Mouse (Mus musculus) kidney, embryonic 15.5 days (tissue): ENCODE measurements around the gene Gm14569. TPM values are rescaled to one million over a fixed set of nuclear protein-coding genes. Genes with fewer than 3 reads are reported as not detected.

Source experiments
- ATAC-seq: fragments of 200-750 bp; cut with Nextera tagmentation; replicated peaks from 2 replicates; pipeline ENCODE4 v1.8.0; 2017; ENCODE audit warnings: moderate TSS enrichment; ENCODE audit not compliant: low FRiP score
- H3K27ac ChIP-seq: fragments of 300-500 bp; sonication (generic); 2 replicates; pipeline ENCODE4 v1.5.1; 2015; ENCODE audit warnings: mild to moderate bottlenecking, inconsistent platforms
- H3K27me3 ChIP-seq: fragments of 300-500 bp; sonication (generic); 2 replicates; pipeline ENCODE4 v1.6.1; 2015; ENCODE audit warnings: inconsistent platforms
- H3K36me3 ChIP-seq: fragments of 300-500 bp; sonication (generic); 2 replicates; pipeline ENCODE4 v1.6.1; 2015; ENCODE audit warnings: inconsistent platforms
- H3K4me1 ChIP-seq: fragments of 300-500 bp; sonication (generic); 2 replicates; pipeline ENCODE4 v1.6.1; 2015; ENCODE audit warnings: inconsistent platforms
- H3K4me2 ChIP-seq: fragments of 300-500 bp; sonication (generic); 2 replicates; pipeline ENCODE4 v1.6.1; 2015; ENCODE audit warnings: moderate library complexity, mild to moderate bottlenecking, inconsistent platforms
- H3K4me3 ChIP-seq: fragments of 300-500 bp; sonication (generic); replicated peaks from 2 replicates; pipeline ENCODE4 v1.5.1; 2015; ENCODE audit warnings: mild to moderate bottlenecking, inconsistent platforms
- H3K9ac ChIP-seq: fragments of 300-500 bp; sonication (generic); 2 replicates; pipeline ENCODE4 v1.6.1; 2015; ENCODE audit warnings: mild to moderate bottlenecking, inconsistent platforms
- H3K9me3 ChIP-seq: fragments of 300-500 bp; sonication (generic); replicated peaks from 2 replicates; pipeline ENCODE4 v1.6.1; 2016; ENCODE audit warnings: inconsistent platforms
- WGBS: fragments of 180-500 bp; shearing (Covaris S2); methylation state at CpG from one replicate; pipeline ENCODE4 v1.1.7; 2015; ENCODE audit warnings: mixed read lengths; 5-methylcytosine and 5-hydroxymethylcytosine counted together
- microRNA-seq: library from miRNA; unstranded; fragments of <30 nt; microRNA quantifications from one replicate; pipeline ENCODE4, GENCODE M21; 2016
- polyA plus RNA-seq: library from polyadenylated mRNA; unstranded; fragments of >200 nt; fragmentation: Nextera tagmentation; extraction: Ambion mirVana; gene quantifications from 2 replicates; pipeline ENCODE4 v1.2.1, GENCODE M21; 2015

Gm14569 gene
- polyA plus RNA-seq, 1 experiment from 2014 or later: not detected

- H3K27ac ChIP-seq: no peak overlapping the region
- no peaks in the 10 kb centered on the region for H3K9me3 ChIP-seq
- H3K4me3 ChIP-seq: no peak overlapping the region
- no peak overlapping the region for H3K9ac ChIP-seq
- no peaks in the 10 kb centered on the region for H3K36me3 ChIP-seq
- no peak for ATAC-seq
- H3K27me3 ChIP-seq: no peaks in the 10 kb centered on the region
- H3K4me1 ChIP-seq: no peaks in the 10 kb centered on the region
- 94% methylated on average over 1 of the region's 1 CpGs for WGBS
- no peak overlapping the region for H3K4me2 ChIP-seq
These were observed 53.7 kb downstream of the Gm14569 start for GRCm38 (mm10) chrX:36437932-36438331.

- no peak overlapping the region for H3K9ac ChIP-seq
- H3K9me3 ChIP-seq: no peaks in the 10 kb centered on the region
- H3K27me3 ChIP-seq: no peaks in the 10 kb centered on the region; the same call in 1 of the 2 replicates
- H3K4me3 ChIP-seq: no peak overlapping the region
- no peaks in the 10 kb centered on the region for H3K36me3 ChIP-seq
- H3K4me1 ChIP-seq: no peaks in the 10 kb centered on the region
- no peak overlapping the region for H3K27ac ChIP-seq
- no peak for ATAC-seq
- 50% methylated on average over 6 of the region's 6 CpGs for WGBS
- H3K4me2 ChIP-seq: no peak overlapping the region
These were observed 56.6 kb downstream of the Gm14569 start for GRCm38 (mm10) chrX:36434993-36435392.

- H3K36me3 ChIP-seq: no peaks in the 10 kb centered on the region
- H3K9ac ChIP-seq: no peak overlapping the region
- no peak overlapping the region for H3K4me3 ChIP-seq
- no peak for ATAC-seq
- 85% methylated on average over 3 of the region's 3 CpGs for WGBS
- no peaks in the 10 kb centered on the region for H3K9me3 ChIP-seq
- H3K4me2 ChIP-seq: no peak overlapping the region
- no peak overlapping the region for H3K27ac ChIP-seq
- H3K4me1 ChIP-seq: no peaks in the 10 kb centered on the region
- H3K27me3 ChIP-seq: no peaks in the 10 kb centered on the region
These were observed 72.5 kb downstream of the Gm14569 start for GRCm38 (mm10) chrX:36419153-36419552.

- H3K27ac ChIP-seq: no peak overlapping the region
These were observed 89.3 kb downstream of the Gm14569 start for GRCm38 (mm10) chrX:36402316-36402715.

GRCm38 (mm10) chrX:36400980-36401379, 90.7 kb downstream of the Gm14569 start, which contains the start of gene Gm6268:
Gene Gm6268 (plus strand): TSS chrX:36401280.
- Histone ChIP-seq H3K27me3 (no peaks in the 10 kb centered on the region), H3K9ac (no peak within 1 kb of the TSS), H3K27ac (no peak within 1 kb of the TSS), H3K4me3 (no peak within 1 kb of the TSS), H3K9me3 (no peaks in the 10 kb centered on the region), H3K36me3 (no peaks in the 10 kb centered on the region), H3K4me1 (no peaks in the 10 kb centered on the region), H3K4me2 (no peak within 1 kb of the TSS)
- WGBS: 90% methylated on average over 13 of the region's 13 CpGs
- ATAC-seq: no peak

More at GRCm38 (mm10) chrX:36402316-36402715, 89.3 kb downstream of the Gm14569 start:
- no peaks in the 10 kb centered on the region for H3K36me3 ChIP-seq
- no peaks in the 10 kb centered on the region for H3K27me3 ChIP-seq
- no peak overlapping the region for H3K9ac ChIP-seq
- H3K4me3 ChIP-seq: no peak overlapping the region
- no peaks in the 10 kb centered on the region for H3K4me1 ChIP-seq
- no peaks in the 10 kb centered on the region for H3K9me3 ChIP-seq
- no peak overlapping the region for H3K4me2 ChIP-seq
- no peak for ATAC-seq
- WGBS: 64% methylated on average over 6 of the region's 6 CpGs

- Histone ChIP-seq H3K9me3 (no peaks in the 10 kb centered on the region), H3K36me3 (no peaks in the 10 kb centered on the region), H3K27me3 (no peaks in the 10 kb centered on the region), H3K4me3 (no peak overlapping the region), H3K27ac (no peak overlapping the region), H3K4me2 (no peak overlapping the region), H3K9ac (no peak overlapping the region), H3K4me1 (no peaks in the 10 kb centered on the region)
- 54% methylated on average over 6 of the region's 6 CpGs for WGBS
- no peak for ATAC-seq
These were observed 98.4 kb downstream of the Gm14569 start for GRCm38 (mm10) chrX:36393279-36393678.

GRCm38 (mm10) chrX:36392672-36393071, 99.0 kb downstream of the Gm14569 start:
- ATAC-seq: no peak
- Histone ChIP-seq H3K9me3 (no peaks in the 10 kb centered on the region), H3K4me1 (no peaks in the 10 kb centered on the region), H3K36me3 (no peaks in the 10 kb centered on the region), H3K4me3 (no peak overlapping the region), H3K27ac (no peak overlapping the region), H3K27me3 (no peaks in the 10 kb centered on the region), H3K9ac (no peak overlapping the region), H3K4me2 (no peak overlapping the region)
- 83% methylated on average over 6 of the region's 6 CpGs for WGBS

GRCm38 (mm10) chrX:36390503-36390902, 101.1 kb downstream of the Gm14569 start:
- no peaks in the 10 kb centered on the region for H3K4me1 ChIP-seq
- H3K36me3 ChIP-seq: no peaks in the 10 kb centered on the region
- no peak overlapping the region for H3K4me2 ChIP-seq
- no peaks in the 10 kb centered on the region for H3K27me3 ChIP-seq
- H3K9ac ChIP-seq: no peak overlapping the region
- WGBS: 48% methylated on average over 2 of the region's 2 CpGs
- no peaks in the 10 kb centered on the region for H3K9me3 ChIP-seq
- no peak overlapping the region for H3K4me3 ChIP-seq
- no peak for ATAC-seq
- H3K27ac ChIP-seq: no peak overlapping the region

GRCm38 (mm10) chrX:36389971-36390370, 101.7 kb downstream of the Gm14569 start:
- ATAC-seq: no peak
- Histone ChIP-seq H3K36me3 (no peaks in the 10 kb centered on the region), H3K4me3 (no peak overlapping the region), H3K9me3 (no peaks in the 10 kb centered on the region), H3K27ac (no peak overlapping the region), H3K9ac (no peak overlapping the region), H3K4me2 (no peak overlapping the region), H3K4me1 (no peaks in the 10 kb centered on the region), H3K27me3 (no peaks in the 10 kb centered on the region)
- WGBS: 62% methylated on average over 3 of the region's 3 CpGs

- Histone ChIP-seq H3K27me3 (no peaks in the 10 kb centered on the region), H3K9me3 (no peaks in the 10 kb centered on the region), H3K4me3 (no peak overlapping the region), H3K4me1 (no peaks in the 10 kb centered on the region), H3K36me3 (no peaks in the 10 kb centered on the region), H3K9ac (no peak overlapping the region), H3K4me2 (no peak overlapping the region), H3K27ac (no peak overlapping the region)
- no peak for ATAC-seq
These were observed 106.3 kb downstream of the Gm14569 start for GRCm38 (mm10) chrX:36385340-36385739.

Small RNA genes within 50 kb of the gene (microRNA-seq; reads per million reads assigned to microRNA genes)
- not detected for gene Gm44485

Other genes starting within 250 kb of the Gm14569 start
- 0.30 and 0.36 TPM in 2 replicates for gene Lonrf3, start 163.5 kb downstream of the Gm14569 start, polyA plus RNA-seq
- not detected in 2 replicates for gene Gm6268, start 90.5 kb downstream of the Gm14569 start, polyA plus RNA-seq
- 274 and 289 TPM in 2 replicates for gene Pgrmc1, start 106.4 kb upstream of the Gm14569 start, polyA plus RNA-seq
- gene Akap17b, start 153.6 kb upstream of the Gm14569 start, polyA plus RNA-seq: 3.4 and 3.7 TPM in 2 replicates